Mouse (Mus musculus) testis, adult 2 months (tissue): ENCODE measurements at regions not wholly inside any gene's neighbourhood (a gene's known extent, or its start where the extent isn't known, plus 50 kb on each side); places are given as distances from the start of the nearest gene placed in this dataset.

Experiments
- H3K27ac ChIP-seq: fragments of 200-500 bp; 2 replicates; pipeline ENCODE4 v1.5.1; 2012; ENCODE audit warnings: low read depth, low read length; ENCODE audit not compliant: control insufficient read depth, insufficient read depth
- H3K27me3 ChIP-seq: fragments of 200-500 bp; 2 replicates; pipeline ENCODE4 v1.6.1; 2012; ENCODE audit warnings: mild to moderate bottlenecking, low read length, moderate library complexity; ENCODE audit not compliant: control insufficient read depth, insufficient read depth
- H3K36me3 ChIP-seq: fragments of 200-500 bp; 2 replicates; pipeline ENCODE4 v1.6.1; 2012; ENCODE audit warnings: mild to moderate bottlenecking, low read length; ENCODE audit not compliant: control insufficient read depth, insufficient read depth
- H3K4me1 ChIP-seq: fragments of 200-500 bp; 2 replicates; pipeline ENCODE4 v1.6.1; 2012; ENCODE audit warnings: low read length; ENCODE audit not compliant: control insufficient read depth, insufficient read depth
- H3K4me3 ChIP-seq: fragments of 200-500 bp; 2 replicates; pipeline ENCODE4 v1.5.1; 2012; ENCODE audit warnings: low read depth, mild to moderate bottlenecking, low read length, moderate library complexity, mixed read lengths; ENCODE audit not compliant: control insufficient read depth
- CTCF ChIP-seq: fragments of 200-500 bp; IDR thresholded peaks from 2 replicates; pipeline ENCODE4 v1.5.1; 2012; ENCODE audit warnings: low read depth, mild to moderate bottlenecking, inconsistent platforms, low read length, moderate library complexity; ENCODE audit not compliant: control insufficient read depth, insufficient read depth, insufficient replicate concordance
- POLR2A ChIP-seq: fragments of 200-500 bp; IDR thresholded peaks from 2 replicates; pipeline ENCODE4 v1.6.1; 2012; ENCODE audit warnings: low read depth, mild to moderate bottlenecking, inconsistent platforms, low read length, moderate library complexity; ENCODE audit not compliant: control insufficient read depth

GRCm38 (mm10) chr2:174563917-174564316 is 79.4 kb upstream of the Zfp831 start:
- Histone ChIP-seq H3K4me3 (no peak overlapping the region), H3K36me3 (no peaks in the 10 kb centered on the region), H3K27ac (no peak overlapping the region), H3K4me1 (peaks cover 3% of the 10 kb centered on the region; the same call in 1 of the 2 replicates), H3K27me3 (no peaks in the 10 kb centered on the region)
- TF ChIP-seq CTCF = no peak

- Histone ChIP-seq H3K27me3 (no peaks in the 10 kb centered on the region), H3K27ac (no peak overlapping the region)
These were observed 78.5 kb upstream of the Zfp831 start for GRCm38 (mm10) chr2:174564817-174565216.

GRCm38 (mm10) chr2:174565891-174566290 is 77.4 kb upstream of the Zfp831 start:
- peaks cover 3% of the 10 kb centered on the region; the same call in 1 of the 2 replicates for H3K4me1 ChIP-seq
- H3K27ac ChIP-seq = no peak overlapping the region
- peak overlapping the region; percentile 75 for H3K4me3 ChIP-seq
- TF ChIP-seq CTCF (no peak), POLR2A (no peak)
- H3K27me3 ChIP-seq = no peaks in the 10 kb centered on the region
- no peaks in the 10 kb centered on the region for H3K36me3 ChIP-seq

More at GRCm38 (mm10) chr2:174564817-174565216, 78.5 kb upstream of the Zfp831 start:
- Histone ChIP-seq H3K4me1 (peaks cover 3% of the 10 kb centered on the region; the same call in 1 of the 2 replicates), H3K36me3 (no peaks in the 10 kb centered on the region), H3K4me3 (peak overlapping the region; percentile 75)
- TF ChIP-seq POLR2A = no peak
- no peak for TF ChIP-seq CTCF

GRCm38 (mm10) chr2:174566752-174567151 is 76.6 kb upstream of the Zfp831 start:
- no peaks in the 10 kb centered on the region for H3K36me3 ChIP-seq
- H3K4me1 ChIP-seq = peaks cover 3% of the 10 kb centered on the region; the same call in 1 of the 2 replicates
- no peaks in the 10 kb centered on the region for H3K27me3 ChIP-seq
- TF ChIP-seq POLR2A (no peak), CTCF (no peak)
- H3K27ac ChIP-seq = no peak overlapping the region
- H3K4me3 ChIP-seq = peak overlapping the region; percentile 75

GRCm38 (mm10) chr2:174574804-174575507 is 68.4 kb upstream of the Zfp831 start:
- H3K27me3 ChIP-seq = no peaks in the 10 kb centered on the region
- H3K4me1 ChIP-seq = no peaks in the 10 kb centered on the region
- no peaks in the 10 kb centered on the region for H3K36me3 ChIP-seq
- H3K27ac ChIP-seq = no peak overlapping the region
- TF ChIP-seq CTCF (no peak), POLR2A (no peak)
- no peak overlapping the region for H3K4me3 ChIP-seq

DNA sequence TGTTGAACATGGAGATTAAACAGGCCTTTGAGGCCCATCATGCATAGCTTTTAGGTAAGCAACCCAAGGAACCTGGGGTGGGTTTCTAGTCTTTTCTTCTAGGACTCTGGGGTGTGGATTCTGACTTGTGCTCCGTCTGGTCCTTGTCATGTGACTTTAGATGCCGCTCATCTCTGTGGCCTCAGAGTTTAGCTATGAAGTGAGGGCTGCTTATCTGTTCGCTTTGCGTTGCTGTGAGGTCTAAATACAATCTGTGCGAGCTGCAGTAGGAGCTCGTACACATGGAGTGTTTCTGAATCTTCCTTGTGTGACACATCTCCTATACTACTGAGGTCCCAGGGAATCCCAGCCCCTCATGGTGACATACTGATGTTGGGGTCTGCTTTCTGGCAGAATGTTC is 67.8 kb upstream of the Zfp831 start:
- Histone ChIP-seq H3K27ac (no peak overlapping the region), H3K36me3 (no peaks in the 10 kb centered on the region), H3K4me3 (no peak overlapping the region), H3K27me3 (no peaks in the 10 kb centered on the region), H3K4me1 (no peaks in the 10 kb centered on the region)
- TF ChIP-seq CTCF (no peak), POLR2A (no peak)

GRCm38 (mm10) chr2:174580906-174581703 is 62.2 kb upstream of the Zfp831 start:
- Histone ChIP-seq H3K4me3 (no peak overlapping the region), H3K4me1 (no peaks in the 10 kb centered on the region), H3K27ac (no peak overlapping the region), H3K27me3 (no peaks in the 10 kb centered on the region), H3K36me3 (no peaks in the 10 kb centered on the region)
- TF ChIP-seq CTCF (no peak), POLR2A (no peak)

DNA sequence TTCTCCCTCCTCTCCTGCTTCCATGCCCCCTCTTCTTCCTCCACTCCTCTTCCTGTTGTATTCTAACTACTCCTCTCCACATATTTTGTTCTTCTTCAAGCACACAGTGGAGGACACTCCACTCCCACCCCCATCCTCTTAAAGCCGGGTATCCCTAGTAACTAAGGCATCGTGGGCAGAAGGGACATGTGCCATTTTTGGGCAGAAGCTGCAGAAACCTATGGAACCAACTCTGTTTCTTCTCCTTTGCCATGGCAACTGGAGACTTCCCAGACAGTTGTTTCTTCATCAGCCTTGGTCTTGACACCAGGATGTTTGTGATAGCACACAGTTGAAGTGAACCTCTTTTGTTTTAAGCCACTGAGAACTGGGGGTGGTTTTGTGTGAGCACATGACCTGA is 59.1 kb upstream of the Zfp831 start:
- Histone ChIP-seq H3K36me3 (no peaks in the 10 kb centered on the region), H3K27ac (no peak overlapping the region), H3K27me3 (no peaks in the 10 kb centered on the region), H3K4me1 (no peaks in the 10 kb centered on the region), H3K4me3 (no peak overlapping the region)
- TF ChIP-seq POLR2A = no peak
- no peak for TF ChIP-seq CTCF
